Mouse (Mus musculus) embryonic facial prominence, embryonic 15.5 days (tissue): Measurements from ENCODE around the gene Tlr13. TPM values are rescaled to one million over a fixed set of nuclear protein-coding genes. Genes with fewer than 3 reads are reported as not detected.
"Not testable (repeated sequence)": the region's sequence is repeated elsewhere in the genome, so short reads cannot be mapped to it uniquely, and the experiment has no call there.

ENCODE experiments used
- ATAC-seq: fragments of 200-750 bp; cut with Nextera tagmentation; 2 replicates; pipeline ENCODE4 v1.8.0; 2017; ENCODE audit warnings: low read depth, moderate TSS enrichment; ENCODE audit not compliant: insufficient number of reproducible peaks, low FRiP score, low TSS enrichment
- H3K27ac ChIP-seq: fragments of 300-500 bp; sonication (generic); replicated peaks from 2 replicates; pipeline ENCODE4 v1.5.1; 2015; ENCODE audit warnings: mild to moderate bottlenecking, inconsistent platforms
- H3K27me3 ChIP-seq: fragments of 300-500 bp; sonication (generic); 2 replicates; pipeline ENCODE4 v1.6.1; 2015; ENCODE audit warnings: inconsistent platforms
- H3K36me3 ChIP-seq: fragments of 300-500 bp; sonication (generic); 2 replicates; pipeline ENCODE4 v1.6.1; 2015; ENCODE audit warnings: mild to moderate bottlenecking, inconsistent platforms
- H3K4me1 ChIP-seq: fragments of 300-500 bp; sonication (generic); 2 replicates; pipeline ENCODE4 v1.6.1; 2015; ENCODE audit warnings: inconsistent platforms
- H3K4me2 ChIP-seq: fragments of 300-500 bp; sonication (generic); replicated peaks from 2 replicates; pipeline ENCODE4 v1.6.1; 2015; ENCODE audit warnings: mild to moderate bottlenecking, inconsistent platforms
- H3K4me3 ChIP-seq: fragments of 300-500 bp; sonication (generic); replicated peaks from 2 replicates; pipeline ENCODE4 v1.5.1; 2015; ENCODE audit warnings: mild to moderate bottlenecking, inconsistent platforms
- H3K9ac ChIP-seq: fragments of 300-500 bp; sonication (generic); 2 replicates; pipeline ENCODE4 v1.6.1; 2015; ENCODE audit warnings: inconsistent platforms
- H3K9me3 ChIP-seq: fragments of 300-500 bp; sonication (generic); replicated peaks from 2 replicates; pipeline ENCODE4 v1.6.1; 2016; ENCODE audit warnings: inconsistent platforms
- WGBS: fragments of 180-500 bp; shearing (Covaris S2); methylation state at CpG from one replicate; pipeline ENCODE4 v1.1.7; 2015; 5-methylcytosine and 5-hydroxymethylcytosine counted together
- polyA plus RNA-seq: library from polyadenylated mRNA; unstranded; fragments of >200 nt; fragmentation: Nextera tagmentation; extraction: Ambion mirVana; gene quantifications from 2 replicates; pipeline ENCODE4 v1.2.1, GENCODE M21; 2015

Tlr13 gene
- polyA plus RNA-seq, 1 experiment from 2014 or later, result 1.3 TPM

- Histone ChIP-seq H3K4me1 (0 out of 2 replicates have a peak, but pooled peaks cover 7% of the 10 kb centered on the region), H3K9ac (peak within 1 kb of the TSS; percentile 28), H3K4me2 (peak within 1 kb of the TSS; percentile 53), H3K9me3 (no peaks in the 10 kb centered on the region), H3K27me3 (no peaks in the 10 kb centered on the region), H3K36me3 (no peaks in the 10 kb centered on the region), H3K4me3 (peak within 1 kb of the TSS; percentile 51), H3K27ac (peak within 1 kb of the TSS; percentile 91)
- ATAC-seq, result peak; percentile 96
- 10% methylated on average over 52 of the region's 55 CpGs for whole genome bisulfite sequencing
These were observed 44.0 kb downstream of the Tlr13 start, which contains the start of gene Pgk1 for GRCm38 (mm10) chrX:106186713-106187649. Pgk1 (plus strand) TSS chrX:106187100.

GRCm38 (mm10) chrX:106187737-106188136 lies 44.7 kb downstream of the Tlr13 start:
- H3K9me3 ChIP-seq, result no peaks in the 10 kb centered on the region
- 0 out of 2 replicates have a peak, but pooled peaks cover 7% of the 10 kb centered on the region for H3K4me1 ChIP-seq
- H3K4me3 ChIP-seq, result peak overlapping the region; percentile 51
- H3K9ac ChIP-seq, result peak overlapping the region; percentile 28
- no peak for ATAC-seq
- H3K27me3 ChIP-seq, result no peaks in the 10 kb centered on the region
- 16% methylated on average over 12 of the region's 12 CpGs for WGBS
- H3K27ac ChIP-seq, result peak overlapping the region; percentile 69
- H3K36me3 ChIP-seq, result no peaks in the 10 kb centered on the region
- H3K4me2 ChIP-seq, result peak overlapping the region; percentile 53

GRCm38 (mm10) chrX:106189356-106189755 lies 46.4 kb downstream of the Tlr13 start:
- Histone ChIP-seq H3K4me1 (0 out of 2 replicates have a peak, but pooled peaks cover 7% of the 10 kb centered on the region), H3K9ac (no peak overlapping the region), H3K9me3 (no peaks in the 10 kb centered on the region), H3K4me3 (peak overlapping the region; percentile 51), H3K4me2 (peak overlapping the region; percentile 53), H3K27me3 (no peaks in the 10 kb centered on the region), H3K27ac (no peak overlapping the region), H3K36me3 (no peaks in the 10 kb centered on the region)
- WGBS, result 48% methylated on average over 5 of the region's 5 CpGs
- ATAC-seq, result no peak

GRCm38 (mm10) chrX:106190091-106190490 lies 47.1 kb downstream of the Tlr13 start:
- Histone ChIP-seq H3K27ac (no peak overlapping the region), H3K9ac (no peak overlapping the region), H3K4me3 (no peak overlapping the region), H3K27me3 (no peaks in the 10 kb centered on the region), H3K4me2 (0 out of 2 replicates have a peak overlapping the region, but pooled peaks have one; percentile 10), H3K9me3 (no peaks in the 10 kb centered on the region), H3K4me1 (0 out of 2 replicates have a peak, but pooled peaks cover 7% of the 10 kb centered on the region), H3K36me3 (no peaks in the 10 kb centered on the region)
- WGBS, result 28% methylated on average over 4 of the region's 4 CpGs
- no peak for ATAC-seq

GRCm38 (mm10) chrX:106194361-106194760 lies 51.4 kb downstream of the Tlr13 start:
- not testable (repeated sequence) for H3K4me3 ChIP-seq, H3K9ac ChIP-seq, H3K27me3 ChIP-seq, ATAC-seq, H3K4me2 ChIP-seq, H3K9me3 ChIP-seq, H3K27ac ChIP-seq, H3K4me1 ChIP-seq
- H3K36me3 ChIP-seq, result peaks cover 21% of the 10 kb centered on the region; the same call in 1 of the 2 replicates
- WGBS, result 86% methylated on average over 6 of the region's 6 CpGs

- Histone ChIP-seq H3K4me1 (no peaks in the 10 kb centered on the region), H3K27ac (no peak overlapping the region), H3K4me2 (no peak overlapping the region), H3K36me3 (peaks cover 32% of the 10 kb centered on the region; the same call in 1 of the 2 replicates), H3K4me3 (no peak overlapping the region), H3K9me3 (no peaks in the 10 kb centered on the region), H3K9ac (no peak overlapping the region), H3K27me3 (no peaks in the 10 kb centered on the region)
- 67% methylated on average over 5 of the region's 5 CpGs for WGBS
- ATAC-seq, result no peak
These were observed 54.3 kb downstream of the Tlr13 start for GRCm38 (mm10) chrX:106197308-106197707.

- H3K9ac ChIP-seq, result no peak overlapping the region
- no peaks in the 10 kb centered on the region for H3K4me1 ChIP-seq
- no peak overlapping the region for H3K27ac ChIP-seq
- 78% methylated on average over 5 of the region's 5 CpGs for WGBS
- H3K4me2 ChIP-seq, result no peak overlapping the region
- H3K27me3 ChIP-seq, result no peaks in the 10 kb centered on the region
- no peak for ATAC-seq
- H3K9me3 ChIP-seq, result no peaks in the 10 kb centered on the region
- no peak overlapping the region for H3K4me3 ChIP-seq
- H3K36me3 ChIP-seq, result peaks cover 32% of the 10 kb centered on the region; the same call in 1 of the 2 replicates
These were observed 55.9 kb downstream of the Tlr13 start for GRCm38 (mm10) chrX:106198904-106199303.

GRCm38 (mm10) chrX:106209100-106209499 lies 66.1 kb downstream of the Tlr13 start:
- Histone ChIP-seq H3K27ac (no peak overlapping the region), H3K4me1 (no peaks in the 10 kb centered on the region), H3K9me3 (no peaks in the 10 kb centered on the region), H3K27me3 (no peaks in the 10 kb centered on the region), H3K4me2 (no peak overlapping the region), H3K36me3 (no peaks in the 10 kb centered on the region), H3K9ac (no peak overlapping the region), H3K4me3 (no peak overlapping the region)
- no peak for ATAC-seq
- WGBS, result 88% methylated on average over 2 of the region's 2 CpGs

Other genes with a start within 250 kb of the Tlr13 start
- gene Atrx, start 213.8 kb upstream of the Tlr13 start, polyA plus RNA-seq, result 174 and 175 TPM in 2 replicates
- gene Magt1, start 131.3 kb upstream of the Tlr13 start, polyA plus RNA-seq, result 56.8 and 57.0 TPM in 2 replicates
- gene Cox7b, start 127.5 kb upstream of the Tlr13 start, polyA plus RNA-seq, result 330 and 354 TPM in 2 replicates
- gene Atp7a, start 115.9 kb upstream of the Tlr13 start, polyA plus RNA-seq, result 20.4 and 21.2 TPM in 2 replicates
- 281 and 326 TPM in 2 replicates for gene Pgk1, start 43.9 kb downstream of the Tlr13 start, polyA plus RNA-seq
- 9.2 and 9.5 TPM in 2 replicates for gene Taf9b, start 78.0 kb downstream of the Tlr13 start, polyA plus RNA-seq
- not detected in 2 replicates for gene Fnd3c2, start 112.2 kb downstream of the Tlr13 start, polyA plus RNA-seq